Mouse (Mus musculus): ENCODE results near the gene Zfp867.

Zfp867 gene

GRCm38 (mm10) chr11:59472326-59472677 lies at the start of gene Zfp867:
Gene Zfp867 (minus strand): TSS chr11:59472474.
- peak; percentile 85 to 86 for DNase-seq (ENCODE audit: low spot score in 2 of 2)

GRCm38 (mm10) chr11:59519741-59520495 lies 47.6 kb upstream of the Zfp867 start:
- no peak for DNase-seq (ENCODE audit: low spot score in 2 of 2)

GRCm38 (mm10) chr11:59518226-59518625 lies 46.0 kb upstream of the Zfp867 start:
- DNase-seq (ENCODE audit: low spot score in 2 of 2), result no peak

GRCm38 (mm10) chr11:59517441-59517840 lies 45.2 kb upstream of the Zfp867 start:
- no peak for DNase-seq (ENCODE audit: low spot score in 2 of 2)

GRCm38 (mm10) chr11:59514789-59515188 lies 42.5 kb upstream of the Zfp867 start:
- no peak for DNase-seq (ENCODE audit: low spot score in 2 of 2)

GRCm38 (mm10) chr11:59514381-59514780 lies 42.1 kb upstream of the Zfp867 start:
- no peak for DNase-seq (ENCODE audit: low spot score in 2 of 2)

- no peak for DNase-seq (ENCODE audit: low spot score in 2 of 2)
Measured at GRCm38 (mm10) chr11:59513556-59513955, 41.3 kb upstream of the Zfp867 start.

GRCm38 (mm10) chr11:59512733-59513132 lies 40.5 kb upstream of the Zfp867 start:
- DNase-seq (ENCODE audit: low spot score in 2 of 2), result no peak

- DNase-seq (ENCODE audit: low spot score in 2 of 2), result no peak
Measured at GRCm38 (mm10) chr11:59511558-59511957, 39.3 kb upstream of the Zfp867 start.

- no peak for DNase-seq (ENCODE audit: low spot score in 2 of 2)
Measured at GRCm38 (mm10) chr11:59506713-59507074, 34.4 kb upstream of the Zfp867 start.

GRCm38 (mm10) chr11:59505839-59506712 lies 33.8 kb upstream of the Zfp867 start:
- DNase-seq (ENCODE audit: low spot score in 2 of 2), result peak; percentile 78 to 85

- peak; percentile 33 to 53 for DNase-seq (ENCODE audit: low spot score in 2 of 2)
Measured at GRCm38 (mm10) chr11:59505351-59505838, 33.1 kb upstream of the Zfp867 start.

GRCm38 (mm10) chr11:59501978-59502700 lies 29.9 kb upstream of the Zfp867 start:
- DNase-seq (ENCODE audit: low spot score in 2 of 2), result no peak

- no peak for DNase-seq (ENCODE audit: low spot score in 2 of 2)
Measured at GRCm38 (mm10) chr11:59497747-59498146, 25.5 kb upstream of the Zfp867 start.

- DNase-seq (ENCODE audit: low spot score in 2 of 2), result no peak
Measured at GRCm38 (mm10) chr11:59496672-59497310, 24.5 kb upstream of the Zfp867 start.

- no peak for DNase-seq (ENCODE audit: low spot score in 2 of 2)
Measured at GRCm38 (mm10) chr11:59486222-59486621, 13.9 kb upstream of the Zfp867 start.

- DNase-seq (ENCODE audit: low spot score in 2 of 2), result no peak
Measured at GRCm38 (mm10) chr11:59485641-59486040, 13.4 kb upstream of the Zfp867 start.

GRCm38 (mm10) chr11:59483212-59483611 lies 10.9 kb upstream of the Zfp867 start:
- DNase-seq (ENCODE audit: low spot score in 2 of 2), result peak in 1 of 2 experiments; percentile 8

GRCm38 (mm10) chr11:59477240-59477639 lies 5.0 kb upstream of the Zfp867 start:
- no peak for DNase-seq (ENCODE audit: low spot score in 2 of 2)

- peak in 1 of 2 experiments; percentile 18 for DNase-seq (ENCODE audit: low spot score in 2 of 2)
Measured at GRCm38 (mm10) chr11:59471413-59472325, 605 bp downstream of the Zfp867 start.

Data from urinary bladder, adult 18-20 months (tissue).